Comparison of ENCODE assay signal across 18 mouse cellular contexts in the genomic region with DNA sequence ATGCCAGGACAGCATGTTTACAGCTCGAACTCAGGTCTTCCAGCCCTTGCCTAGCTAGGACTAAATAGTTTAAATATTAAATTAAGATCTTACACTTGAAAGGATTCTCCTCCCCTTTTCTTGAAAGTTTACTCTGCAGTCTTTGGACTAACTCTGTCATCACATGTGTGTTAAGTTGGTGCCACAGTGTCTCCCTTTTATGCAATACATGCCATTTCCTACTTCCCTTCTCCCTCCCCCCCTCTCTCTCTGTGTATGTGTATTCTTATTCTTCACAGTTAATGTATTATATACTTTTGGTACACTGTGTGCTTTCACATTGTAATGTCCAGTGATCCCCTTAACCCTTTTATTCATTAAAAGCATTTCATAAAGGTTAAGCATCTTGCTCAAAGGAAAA.
"Had no signal": no experiment of that assay in that cellular context is flagged by ENCODE, and none has a peak within 500 bp of the region (broad histone marks: within the 10 kb centered on the region; RNA-seq: fewer than 3 reads in every experiment).

No protein-coding gene starts in this region.

- H3K4me1 ChIP-seq: lung, embryonic 15.5 days; megakaryocyte, embryonic 14.5 days; neural tube, embryonic 12.5 days; stomach, embryonic 15.5 days had no signal

- H3K36me3 ChIP-seq: lung, embryonic 15.5 days; midbrain, embryonic 13.5 days; midbrain, embryonic 15.5 days; neural tube, embryonic 12.5 days; stomach, embryonic 15.5 days had no signal

- DNase-seq: liver, postnatal 0 days; lung, adult 2 months; lung, postnatal 14 days; lung, postnatal 36 days; right cerebral cortex, postnatal 14 days; thymus, adult 2 months; thymus, postnatal 25 days; thymus, postnatal 4 days had no signal

- ATAC-seq: liver, postnatal 0 days; lung, postnatal 0 days; midbrain, embryonic 13.5 days; midbrain, embryonic 15.5 days had no signal

- H3K27me3 ChIP-seq: lung, embryonic 15.5 days; megakaryocyte, embryonic 14.5 days; midbrain, embryonic 13.5 days; midbrain, embryonic 15.5 days; neural tube, embryonic 12.5 days; stomach, embryonic 15.5 days had no signal

- H3K27ac ChIP-seq: lung, embryonic 15.5 days; macrophage; midbrain, embryonic 13.5 days; midbrain, embryonic 15.5 days; neural tube, embryonic 12.5 days; stomach, embryonic 15.5 days; stomach, postnatal 0 days had no signal

- H3K9me3 ChIP-seq: lung, embryonic 15.5 days; megakaryocyte, embryonic 14.5 days; midbrain, embryonic 13.5 days; midbrain, embryonic 15.5 days; neural tube, embryonic 12.5 days; stomach, embryonic 15.5 days had no signal

- H3K4me3 ChIP-seq: lung, embryonic 15.5 days; megakaryocyte, embryonic 14.5 days; midbrain, embryonic 13.5 days; midbrain, embryonic 15.5 days; neural tube, embryonic 12.5 days; stomach, embryonic 15.5 days had no signal

- H3K4me2 ChIP-seq: lung, embryonic 15.5 days; midbrain, embryonic 11.5 days; midbrain, embryonic 13.5 days; midbrain, embryonic 15.5 days; neural tube, embryonic 12.5 days; stomach, embryonic 15.5 days had no signal

- H3K9ac ChIP-seq: liver, postnatal 0 days; lung, embryonic 15.5 days; midbrain, embryonic 13.5 days; midbrain, embryonic 15.5 days; neural tube, embryonic 12.5 days; stomach, embryonic 15.5 days had no signal
